Mouse (Mus musculus) CH12.LX (cell line): ENCODE results near the gene Nkd1.

Source experiments
- EP300 ChIP-seq: IDR thresholded peaks from 2 replicates; pipeline ENCODE4 v1.6.1; 2011; ENCODE audit warnings: low read length, improper control_type of control experiment
- ETS1 ChIP-seq: conservative IDR thresholded peaks from 2 replicates; pipeline ENCODE4 v1.6.1; 2012; ENCODE audit warnings: low read depth, mild to moderate bottlenecking, inconsistent platforms, low read length, improper control_type of control experiment, moderate library complexity
- MAX ChIP-seq: IDR thresholded peaks from 2 replicates; pipeline ENCODE4 v1.6.1; 2011; ENCODE audit warnings: low read length, improper control_type of control experiment
- MAZ ChIP-seq: IDR thresholded peaks from 2 replicates; pipeline ENCODE4 v1.6.1; 2012; ENCODE audit warnings: low read depth, mild to moderate bottlenecking, inconsistent platforms, low read length, improper control_type of control experiment, moderate library complexity
- POLR2A ChIP-seq: IDR thresholded peaks from 2 replicates; pipeline ENCODE4 v1.6.1; 2011; ENCODE audit warnings: low read depth, mild to moderate bottlenecking, improper control_type of control experiment, low read length
- RAD21 ChIP-seq: IDR thresholded peaks from 2 replicates; pipeline ENCODE4 v1.6.1; 2011; ENCODE audit warnings: low read depth, mild to moderate bottlenecking, low read length, improper control_type of control experiment, moderate library complexity
- USF1 ChIP-seq: IDR thresholded peaks from 2 replicates; pipeline ENCODE4 v1.6.1; 2014; ENCODE audit warnings: low read depth, mild to moderate bottlenecking, inconsistent platforms, low read length, improper control_type of control experiment
- USF2 ChIP-seq: conservative IDR thresholded peaks from 2 replicates; pipeline ENCODE4 v1.6.1; 2011; ENCODE audit warnings: low read depth, low read length, improper control_type of control experiment
- ZC3H11A ChIP-seq: IDR thresholded peaks from 2 replicates; pipeline ENCODE4 v1.6.1; 2012; ENCODE audit warnings: low read depth, mild to moderate bottlenecking, inconsistent platforms, low read length, improper control_type of control experiment

GRCm38 (mm10) chr8:88631081-88631480, 109.9 kb downstream of the Nkd1 start:
- TF ChIP-seq USF1: no peak
- TF ChIP-seq EP300: no peak
- no peak for TF ChIP-seq MAX
- TF ChIP-seq POLR2A: 0 out of 2 replicates have a peak, but pooled peaks have one; percentile 9
- no peak for TF ChIP-seq MAZ
- peak; percentile 47 for TF ChIP-seq RAD21
- TF ChIP-seq ZC3H11A: no peak
- TF ChIP-seq USF2: no peak
- no peak for TF ChIP-seq ETS1
